Mouse (Mus musculus): ENCODE measurements around the gene Timm44.

Gene Timm44

DNA sequence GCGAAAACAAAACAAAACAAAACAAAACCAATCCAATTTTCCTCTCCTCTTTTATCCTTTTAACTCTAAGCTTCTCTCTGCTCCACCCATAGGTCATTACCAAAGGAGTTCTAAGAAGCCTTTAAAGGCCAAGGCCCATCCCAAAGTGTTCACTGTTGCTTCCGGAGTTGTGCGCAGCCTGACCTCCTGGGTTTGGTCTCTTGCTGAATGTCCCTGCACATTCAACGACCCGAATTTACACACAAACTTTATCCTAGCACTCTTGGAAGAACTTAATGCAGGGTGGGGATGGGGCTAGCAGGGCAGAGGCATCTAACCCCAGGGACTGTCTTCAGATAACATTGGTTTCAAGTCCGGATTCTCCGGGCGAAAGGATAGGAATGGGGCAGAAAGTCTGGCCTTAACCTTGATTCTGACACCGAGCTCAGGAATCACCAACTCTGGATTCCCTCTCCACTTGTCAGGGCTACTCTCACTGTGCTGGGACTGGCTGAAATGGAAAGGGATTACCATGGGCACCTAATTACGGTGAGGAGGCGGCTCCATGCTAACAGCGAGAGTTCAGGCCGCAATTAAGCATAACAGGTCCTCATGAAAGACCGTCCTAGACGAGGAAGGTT is 37.8 kb downstream of the Timm44 start:
- DNase-seq (ENCODE audit: low read depth, low spot score) = peak; percentile 55

DNA sequence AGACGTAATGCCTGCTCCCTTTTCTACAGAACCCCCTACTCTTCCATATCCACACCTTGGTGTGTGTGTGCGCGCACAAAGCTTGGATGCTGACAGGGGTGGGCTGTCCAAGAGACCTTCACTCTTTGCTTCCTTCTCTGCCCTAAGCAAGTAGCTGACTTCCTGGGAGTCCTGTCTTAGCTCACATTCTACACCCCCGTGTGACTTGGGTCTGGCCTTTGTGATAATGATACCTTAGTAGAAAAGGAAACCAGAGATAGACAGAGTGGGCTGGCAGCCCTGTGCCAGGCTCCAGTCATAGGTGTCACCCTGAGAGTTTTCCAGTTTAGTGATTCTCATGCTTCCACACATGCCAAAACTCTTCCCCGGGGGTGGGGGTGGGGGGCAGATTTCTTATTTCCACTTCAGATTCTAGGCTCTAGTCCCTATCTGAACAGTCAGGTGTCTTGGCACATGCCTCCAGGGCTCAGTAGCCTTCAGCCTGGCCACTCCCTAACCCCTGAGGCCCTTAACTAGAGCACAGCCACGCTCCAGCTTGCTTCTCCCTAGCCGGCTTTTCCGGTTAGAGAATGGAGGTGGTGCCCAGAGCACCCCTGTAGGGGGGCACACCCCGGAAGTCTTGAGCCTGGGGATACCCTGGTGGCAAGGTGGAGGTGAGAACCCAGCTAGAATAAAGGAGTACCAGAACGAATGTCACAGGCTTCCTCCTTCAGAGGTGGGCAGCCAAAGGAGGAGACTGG is 44.9 kb downstream of the Timm44 start:
- DNase-seq (ENCODE audit: low read depth, low spot score) = no peak

- no peak for DNase-seq (ENCODE audit: low read depth, low spot score)
These were observed 45.9 kb downstream of the Timm44 start for GRCm38 (mm10) chr8:4229784-4230183.

- no peak for DNase-seq (ENCODE audit: low read depth, low spot score)
These were observed 47.8 kb downstream of the Timm44 start for GRCm38 (mm10) chr8:4227919-4228318.

DNA sequence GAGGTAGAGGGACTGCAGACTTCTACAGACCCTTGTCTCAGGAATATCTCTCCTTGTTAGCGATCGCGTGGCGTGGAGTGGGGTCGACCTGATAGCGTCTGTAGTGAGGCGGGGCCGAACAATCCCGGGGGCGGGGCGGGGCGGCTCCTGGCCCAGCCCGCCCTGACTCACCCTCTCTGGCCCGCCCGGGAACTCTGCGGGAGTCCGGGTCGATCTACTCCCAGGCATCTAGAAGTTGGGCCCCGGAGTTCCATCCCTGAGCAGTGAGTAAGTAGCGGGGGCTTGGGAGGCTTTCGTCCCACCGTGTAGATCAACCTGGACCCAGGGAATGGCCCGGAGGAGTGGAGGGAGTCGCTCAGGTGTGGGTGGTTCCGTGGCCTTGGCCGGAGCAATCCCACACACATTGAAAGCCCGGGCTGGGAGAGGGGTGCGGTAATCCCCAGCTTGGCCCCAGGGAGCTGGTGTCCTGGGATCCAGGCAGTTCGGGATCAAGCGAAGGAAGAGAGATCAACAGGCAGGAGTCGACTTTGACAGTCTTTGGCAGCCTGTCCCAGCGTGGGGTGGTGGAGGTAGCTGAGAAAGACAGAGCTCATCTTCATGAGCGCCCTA is 48.9 kb downstream of the Timm44 start, which contains the start of gene Lrrc8e:
TSS of gene Lrrc8e (plus strand) at position 89 of the 609 bp plus-strand sequence.
- DNase-seq (ENCODE audit: low read depth, low spot score) = peak; percentile 59

- DNase-seq (ENCODE audit: low read depth, low spot score) = no peak
These were observed 49.4 kb downstream of the Timm44 start for GRCm38 (mm10) chr8:4226323-4226722.

- no peak for DNase-seq (ENCODE audit: low read depth, low spot score)
These were observed 53.7 kb downstream of the Timm44 start for GRCm38 (mm10) chr8:4222059-4222458.

- DNase-seq (ENCODE audit: low read depth, low spot score) = no peak
These were observed 56.1 kb downstream of the Timm44 start for GRCm38 (mm10) chr8:4219617-4220016.

GRCm38 (mm10) chr8:4216791-4217621 is 58.7 kb downstream of the Timm44 start, which contains the start of gene Prr36:
Prr36 (minus strand) TSS chr8:4217459.
- DNase-seq (ENCODE audit: low read depth, low spot score) = peak; percentile 82

- no peak for DNase-seq (ENCODE audit: low read depth, low spot score)
These were observed 59.4 kb downstream of the Timm44 start for GRCm38 (mm10) chr8:4216296-4216695.

DNA sequence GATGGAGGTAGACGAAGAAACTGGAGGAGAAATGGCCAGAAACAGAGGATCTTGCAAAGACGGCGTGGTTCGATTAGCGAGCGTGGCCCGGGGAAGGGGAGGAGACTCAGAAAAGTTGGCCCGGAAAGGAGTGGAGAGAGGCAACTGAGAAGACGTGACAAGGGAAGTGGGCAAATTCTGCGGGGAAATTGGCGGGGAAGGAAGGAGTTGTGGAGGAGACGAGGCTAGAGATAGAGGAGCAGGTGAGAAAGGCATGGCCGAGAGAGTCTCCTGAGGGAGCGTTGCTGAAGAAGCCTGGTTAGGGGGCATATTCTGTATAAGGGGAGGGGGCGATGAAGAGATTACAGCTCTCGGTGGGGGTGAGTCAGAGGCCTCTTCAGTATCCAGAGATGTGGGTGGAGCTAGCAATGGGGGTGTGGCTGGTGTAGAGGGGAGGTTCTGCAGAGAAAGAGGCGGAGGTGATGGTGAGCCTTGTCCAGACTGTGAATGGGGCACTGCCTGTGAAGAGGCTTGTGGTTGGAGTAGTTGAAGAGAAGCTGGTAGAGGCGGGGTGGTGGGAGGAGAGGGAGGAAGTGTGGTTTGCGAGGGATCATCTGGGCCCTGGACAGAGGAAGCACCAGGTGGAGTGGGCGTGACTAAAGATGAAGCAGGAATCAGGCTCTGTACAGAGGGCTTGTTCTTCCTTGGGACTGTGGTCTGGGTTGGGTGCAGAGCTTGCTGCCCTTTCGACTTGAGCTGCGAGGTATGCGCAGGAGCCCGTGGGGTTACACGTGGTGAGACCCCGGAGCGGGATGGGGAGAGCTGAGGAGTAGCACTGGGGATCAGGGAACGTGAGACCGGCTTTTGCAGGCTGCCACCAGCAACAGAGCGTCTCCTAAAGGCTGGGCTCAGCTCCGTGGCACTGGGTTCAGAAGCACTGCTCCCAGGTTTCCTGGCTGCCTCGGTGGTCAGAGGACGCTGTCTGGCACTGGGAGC is 61.4 kb downstream of the Timm44 start:
- DNase-seq (ENCODE audit: low read depth, low spot score) = peak; percentile 69

DNA sequence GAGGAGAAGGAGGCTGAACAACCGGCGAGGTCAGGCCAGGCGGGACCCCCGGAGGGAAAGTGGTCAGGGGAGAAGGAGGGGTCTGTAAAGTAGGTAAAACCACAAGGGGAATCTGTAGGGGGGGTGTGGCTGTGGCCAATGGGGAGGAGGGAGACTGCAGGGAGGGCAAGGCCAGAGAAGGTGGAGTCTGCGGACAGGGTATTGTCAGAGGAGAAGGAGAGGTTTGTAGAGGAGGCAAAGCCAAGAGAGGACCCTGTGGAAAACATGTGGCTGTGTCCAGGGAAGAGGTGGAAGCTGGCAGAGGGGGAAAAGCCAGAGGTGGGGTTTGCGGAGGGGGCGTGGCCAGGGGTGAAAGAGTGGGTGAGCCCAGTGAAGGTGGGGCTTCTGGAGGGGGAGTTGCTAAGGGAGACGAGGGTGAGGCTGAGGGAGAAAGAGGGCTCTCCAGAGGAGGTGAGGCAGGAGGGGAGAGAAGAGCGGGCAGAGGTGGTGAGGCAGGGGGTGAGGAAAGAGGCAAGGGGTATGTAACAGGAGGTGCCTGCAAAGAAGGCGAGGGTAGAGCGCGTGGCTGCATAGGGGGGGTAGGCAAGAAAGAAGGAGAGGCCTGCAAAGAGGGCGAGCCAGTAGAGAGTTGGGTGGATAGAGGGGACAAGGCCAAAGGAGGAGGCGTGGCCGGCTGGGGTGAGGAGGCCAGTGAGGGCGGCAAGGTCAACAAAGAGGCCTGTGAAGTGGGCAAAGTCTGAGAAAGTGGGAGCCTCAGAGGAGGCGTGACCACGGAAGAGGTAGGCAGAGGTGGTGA is 62.3 kb downstream of the Timm44 start:
- DNase-seq (ENCODE audit: low read depth, low spot score) = peak; percentile 31

GRCm38 (mm10) chr8:4212809-4213209 is 62.9 kb downstream of the Timm44 start:
- no peak for DNase-seq (ENCODE audit: low read depth, low spot score)

GRCm38 (mm10) chr8:4211097-4211496 is 64.6 kb downstream of the Timm44 start:
- no peak for DNase-seq (ENCODE audit: low read depth, low spot score)

Data from ZHBTc4 (cell line).